Mouse (Mus musculus) left cerebral cortex, postnatal 25 days (tissue): ENCODE results near the gene Psmd2. TPM values are rescaled to one million over a fixed set of nuclear protein-coding genes. Genes with fewer than 3 reads are reported as not detected.

Source experiments
- DNase-seq, 2 experiments: peaks; one replicate each; pipeline ENCODE4 v3.0.0; 2022; ENCODE audit warnings: low spot score in 2 of 2, mixed read lengths in 1 of 2
- intact Hi-C: fragments of 180-260 bp; cut with DNase I; formaldehyde crosslinking; loops from one replicate; pipeline ENCODE4 v1.15.1; 2025
- total RNA-seq, 2 experiments: library from RNA; stranded (reverse); gene quantifications; 2 replicates each; pipeline ENCODE4 v1.2.3; 2021

The Psmd2 gene
- total RNA-seq, 2 experiments from 2014 or later, result 230 to 231 TPM

GRCm38 (mm10) chr16:20694781-20695180, 43.3 kb downstream of the Psmd2 start:
- DNase-seq, result peak; percentile 73 to 96
- intact Hi-C loops, result loop anchor here (1.0 to 5.0 kb wide), 4 partner anchors 22 to 488 kb away; partner anchors contain the start of genes Clcn2 and Polr2h

GRCm38 (mm10) chr16:20695622-20696323, 44.3 kb downstream of the Psmd2 start:
- DNase-seq, result peak; percentile 99
- intact Hi-C loops, result loop anchor here (1.0 to 5.0 kb wide), 4 partner anchors 21 to 487 kb away; partner anchors contain the start of genes Clcn2 and Polr2h

DNA sequence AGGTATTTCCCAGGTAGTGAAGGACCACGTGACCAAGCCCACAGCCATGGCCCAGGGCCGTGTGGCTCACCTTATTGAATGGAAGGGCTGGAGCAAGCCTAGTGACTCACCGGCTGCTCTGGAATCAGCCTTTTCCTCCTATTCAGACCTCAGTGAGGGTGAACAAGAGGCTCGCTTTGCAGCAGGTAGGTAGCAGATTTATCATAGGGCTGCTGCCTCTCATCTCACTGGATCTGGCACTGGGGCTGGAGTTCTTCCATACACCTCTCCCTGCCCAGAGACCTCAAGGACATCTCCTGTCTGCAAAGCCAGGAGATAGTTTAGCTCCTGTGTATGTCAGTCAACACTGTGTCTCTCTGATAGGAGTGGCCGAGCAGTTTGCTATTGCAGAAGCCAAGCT, 47.8 kb downstream of the Psmd2 start:
- DNase-seq, result no peak
- intact Hi-C loops, result loop anchor here (5.0 kb wide), 1 partner anchor 483 kb away; no protein-coding TSS in a partner anchor

DNA sequence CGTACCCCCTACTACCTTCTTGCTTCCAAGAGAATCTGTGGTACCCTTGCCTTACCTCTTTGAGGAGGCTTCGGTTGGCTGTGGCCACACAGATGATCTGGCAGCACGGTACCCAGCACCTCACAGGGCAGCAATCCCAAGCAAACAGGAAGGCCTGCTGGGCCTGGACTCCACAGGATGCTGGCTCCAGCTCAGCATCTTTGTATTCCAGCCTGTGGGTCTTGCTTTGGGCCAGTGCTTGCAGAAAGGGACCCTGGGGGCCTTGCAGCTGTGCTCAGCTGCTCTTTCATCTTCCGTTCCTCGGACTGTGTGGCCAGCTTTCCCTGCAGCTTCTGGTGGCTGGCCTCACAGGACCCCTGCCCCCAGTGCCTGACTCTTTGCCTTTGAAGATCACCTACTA, 48.6 kb downstream of the Psmd2 start:
- intact Hi-C loops, result no loop called here
- DNase-seq, result no peak

DNA sequence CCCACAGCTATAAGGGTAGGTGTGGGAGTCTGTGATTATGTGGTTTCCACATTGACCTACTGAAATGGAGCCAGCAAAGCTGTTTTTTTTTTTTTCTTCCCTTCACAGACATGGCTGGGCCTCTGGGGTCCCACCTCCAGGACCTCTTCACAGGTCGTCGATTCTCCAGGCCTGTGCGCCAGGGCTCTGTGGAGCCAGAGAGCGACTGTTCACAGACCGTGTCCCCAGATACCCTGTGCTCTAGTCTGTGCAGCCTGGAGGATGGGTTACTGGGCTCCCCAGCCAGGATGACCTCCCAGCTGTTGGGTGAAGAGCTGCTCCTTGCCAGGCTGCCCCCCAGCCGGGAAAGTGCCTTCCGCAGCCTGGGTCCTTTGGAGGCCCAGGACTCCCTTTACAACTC, 49.9 kb downstream of the Psmd2 start:
- intact Hi-C loops, result no loop called here
- DNase-seq, result no peak

DNA sequence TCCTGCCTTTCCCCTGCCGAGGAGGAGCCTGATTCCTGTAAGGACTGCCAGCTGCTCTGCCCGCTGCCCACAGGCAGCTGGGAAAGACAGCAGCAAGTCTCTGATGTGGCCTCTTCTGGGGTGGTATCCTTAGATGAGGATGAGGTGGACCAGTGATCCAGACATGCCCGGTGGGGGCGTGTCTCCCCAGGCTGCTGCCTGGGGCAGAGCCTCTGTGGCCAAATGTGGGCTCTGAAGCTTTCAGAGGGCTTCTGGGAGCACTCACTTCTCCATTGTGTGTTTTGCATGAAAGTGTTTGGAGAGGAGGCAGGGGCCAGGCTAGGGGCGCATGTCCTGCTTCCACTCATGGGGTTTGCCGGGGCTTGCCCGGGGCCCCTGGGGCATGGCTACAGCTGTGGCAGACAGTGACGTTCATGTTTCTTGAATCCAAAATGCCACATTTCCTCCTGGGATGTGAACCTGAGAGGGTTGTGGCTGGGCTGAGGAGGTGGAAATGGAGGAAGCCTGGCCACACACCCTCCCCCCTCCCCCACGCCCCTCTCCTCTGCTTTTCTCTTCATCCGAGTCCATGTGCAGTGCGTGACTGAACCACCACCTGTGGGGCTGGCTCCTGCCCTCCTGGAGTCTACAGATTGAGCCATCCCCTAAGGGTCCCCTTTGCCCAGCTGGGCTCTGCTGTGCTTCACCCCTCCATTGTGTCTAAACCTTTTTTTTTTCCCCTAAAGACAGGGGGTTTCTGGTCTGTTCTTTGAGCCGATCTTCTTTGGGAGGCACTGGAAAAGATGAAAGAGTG, 50.5 kb downstream of the Psmd2 start:
- DNase-seq, result no peak
- intact Hi-C loops, result no loop called here

- intact Hi-C loops, result no loop called here
- DNase-seq, result peak in 1 of 2 experiments; percentile 79
Measured at GRCm38 (mm10) chr16:20702522-20702893, 51.1 kb downstream of the Psmd2 start.

DNA sequence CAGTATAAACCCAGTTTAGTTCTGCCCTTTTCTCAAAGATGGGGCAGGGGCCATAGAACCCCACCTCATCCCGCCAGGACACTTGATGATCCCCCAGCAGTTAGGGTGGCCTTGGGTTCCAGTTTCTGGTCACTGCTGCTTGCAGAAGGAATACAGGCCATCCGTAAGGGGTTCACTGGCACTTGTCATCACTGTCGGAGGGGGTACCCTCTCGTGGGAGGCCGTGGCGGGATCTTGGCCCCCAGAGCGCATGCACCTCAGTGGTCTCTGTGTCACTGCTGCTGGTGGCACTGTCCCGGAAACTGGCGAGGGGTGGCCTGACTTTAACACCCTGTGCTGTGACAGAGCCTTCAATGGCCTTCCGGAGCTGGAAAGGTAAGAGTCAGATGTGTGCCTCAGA, 51.6 kb downstream of the Psmd2 start:
- no peak for DNase-seq
- intact Hi-C loops, result no loop called here

- DNase-seq, result no peak
- intact Hi-C loops, result no loop called here
Measured at GRCm38 (mm10) chr16:20703699-20704400, 52.4 kb downstream of the Psmd2 start.

- intact Hi-C loops, result no loop called here
- no peak for DNase-seq
Measured at GRCm38 (mm10) chr16:20705786-20706185, 54.3 kb downstream of the Psmd2 start.

GRCm38 (mm10) chr16:20706407-20707055, 55.1 kb downstream of the Psmd2 start:
- no peak for DNase-seq
- intact Hi-C loops, result no loop called here

DNA sequence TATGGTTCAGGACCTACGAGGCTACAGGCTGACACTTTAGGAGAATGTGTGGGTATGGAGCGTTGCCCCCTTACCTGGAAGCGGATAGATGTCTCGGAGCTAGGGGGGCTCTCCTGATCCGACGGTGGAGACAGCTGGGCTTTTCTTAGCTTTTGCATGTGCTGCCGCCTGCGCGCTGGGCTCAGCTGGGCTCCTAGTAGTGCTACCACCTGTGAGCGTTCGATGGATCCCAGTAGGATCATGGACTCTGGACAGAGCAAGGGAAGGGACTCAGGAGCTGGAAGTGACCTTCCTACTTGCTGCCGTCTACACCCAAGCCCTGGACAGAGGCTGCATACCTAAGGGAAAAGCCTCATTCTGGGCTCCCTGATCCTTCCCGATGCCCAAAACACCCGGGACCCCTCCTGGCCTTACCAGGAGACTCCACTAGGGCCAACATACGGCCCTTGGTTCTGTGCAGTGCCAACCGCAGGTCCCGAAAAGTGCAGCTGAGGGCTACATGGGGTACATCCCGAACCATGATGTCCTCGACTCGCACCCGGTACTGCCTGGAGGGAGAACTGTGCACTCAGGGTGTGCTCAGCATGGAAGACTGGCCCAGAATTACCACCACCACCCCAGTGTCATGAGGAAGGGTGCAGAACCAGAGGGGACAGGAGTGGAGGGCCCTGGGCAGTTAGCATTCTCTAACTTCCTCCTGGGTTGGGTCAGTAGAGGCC, 56.9 kb downstream of the Psmd2 start:
- intact Hi-C loops, result no loop called here
- no peak for DNase-seq

DNA sequence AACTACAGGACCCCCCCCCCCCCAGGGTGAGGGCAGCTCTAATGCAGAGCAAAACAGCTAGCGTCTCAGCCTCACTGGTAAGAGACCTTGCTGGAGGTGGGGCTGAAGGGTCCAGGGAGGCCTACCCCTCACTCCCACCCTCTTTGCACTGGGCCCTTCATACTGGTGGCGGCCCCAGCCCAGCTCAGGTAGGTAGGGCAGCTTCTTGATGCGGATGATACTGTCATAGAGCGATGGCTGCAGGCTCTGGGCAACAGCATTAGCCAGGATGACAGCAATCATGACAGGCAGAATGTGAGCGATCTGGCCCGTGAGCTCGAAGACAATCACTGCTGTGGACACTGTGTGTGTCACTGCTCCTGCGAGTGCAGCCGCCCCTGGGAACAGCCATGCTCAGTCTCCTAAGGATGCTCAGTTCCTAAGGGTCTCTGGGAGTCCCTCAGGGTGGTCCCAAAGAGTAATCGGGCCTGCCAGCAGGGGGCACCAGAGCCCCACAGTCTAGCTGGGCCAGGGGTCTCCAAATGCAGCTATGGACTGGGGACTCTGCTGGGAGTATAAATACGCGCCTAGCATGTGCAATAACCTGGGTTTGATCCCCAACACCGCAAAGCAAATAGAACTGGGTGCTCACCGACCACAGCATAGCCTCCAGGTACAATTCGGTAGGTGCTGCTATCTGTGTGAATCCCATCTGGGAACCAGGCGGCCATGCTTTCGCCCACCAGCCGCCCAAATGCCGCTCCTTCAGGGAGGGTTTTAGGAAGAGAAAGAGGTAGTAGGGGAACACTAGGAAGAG, 57.7 kb downstream of the Psmd2 start:
- no peak for DNase-seq
- intact Hi-C loops, result no loop called here

GRCm38 (mm10) chr16:20710370-20710769, 58.9 kb downstream of the Psmd2 start:
- intact Hi-C loops, result no loop called here
- no peak for DNase-seq

DNA sequence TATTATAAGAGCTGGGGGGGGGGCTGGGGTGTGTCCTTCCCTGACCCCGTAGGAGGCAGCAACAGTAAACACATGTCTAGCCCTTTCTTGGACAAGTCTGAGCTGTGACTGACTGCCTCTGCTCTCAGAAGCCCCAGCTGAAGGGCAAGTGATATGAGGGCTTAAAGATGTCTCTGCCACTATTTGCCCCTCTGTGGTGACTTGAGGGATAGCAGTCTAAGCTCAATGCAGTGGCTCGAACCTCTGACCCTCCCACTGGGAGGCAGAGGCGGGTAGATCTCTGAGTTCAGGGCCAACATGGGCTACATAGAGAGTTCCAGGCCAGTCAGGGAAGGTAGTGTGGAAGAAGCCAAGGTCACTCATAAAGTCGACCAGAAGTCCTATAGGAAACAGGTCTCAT, 59.4 kb downstream of the Psmd2 start:
- intact Hi-C loops, result no loop called here
- no peak for DNase-seq

DNA sequence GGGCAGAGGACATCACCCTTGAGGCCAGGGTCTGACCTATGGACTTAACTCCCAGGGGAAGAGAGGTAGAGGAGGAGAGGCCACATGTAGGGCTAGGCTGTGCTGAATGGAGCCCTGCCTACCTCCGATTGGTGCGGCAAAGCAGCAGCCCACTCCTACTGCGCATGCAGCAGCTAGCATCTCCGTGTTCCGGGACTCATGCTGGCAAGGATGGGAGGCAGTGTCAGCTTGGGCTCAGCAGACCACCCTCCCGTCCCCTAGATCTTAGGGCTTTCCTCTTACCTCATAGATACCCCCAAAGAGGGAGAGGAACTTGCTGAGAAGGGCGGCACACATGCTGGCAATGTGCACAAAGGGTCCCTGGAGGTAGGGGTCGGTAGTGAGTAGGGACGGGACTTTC, 60.7 kb downstream of the Psmd2 start:
- intact Hi-C loops, result no loop called here
- DNase-seq, result no peak

GRCm38 (mm10) chr16:20712889-20713288, 61.4 kb downstream of the Psmd2 start:
- no peak for DNase-seq
- intact Hi-C loops, result no loop called here
